Mouse (Mus musculus) hindbrain, embryonic 13.5 days (tissue): ENCODE measurements around the gene Phc3. TPM values are rescaled to one million over a fixed set of nuclear protein-coding genes. Genes with fewer than 3 reads are reported as not detected.

ENCODE experiments used
- ATAC-seq: fragments of 200-750 bp; cut with Nextera tagmentation; 2 replicates; pipeline ENCODE4 v1.8.0; 2017; ENCODE audit warnings: moderate TSS enrichment; ENCODE audit not compliant: low FRiP score
- H3K27ac ChIP-seq: fragments of 300-500 bp; sonication (generic); 2 replicates; pipeline ENCODE4 v1.5.1; 2015; ENCODE audit warnings: inconsistent platforms, mild to moderate bottlenecking, moderate library complexity
- H3K27me3 ChIP-seq: fragments of 300-500 bp; sonication (generic); 2 replicates; pipeline ENCODE4 v1.6.1; 2015; ENCODE audit warnings: mild to moderate bottlenecking, inconsistent platforms
- H3K36me3 ChIP-seq: fragments of 300-500 bp; sonication (generic); 2 replicates; pipeline ENCODE4 v1.6.1; 2015; ENCODE audit warnings: mild to moderate bottlenecking, inconsistent platforms
- H3K4me1 ChIP-seq: fragments of 300-500 bp; sonication (generic); replicated peaks from 2 replicates; pipeline ENCODE4 v1.6.1; 2015; ENCODE audit warnings: inconsistent platforms
- H3K4me2 ChIP-seq: fragments of 300-500 bp; sonication (generic); 2 replicates; pipeline ENCODE4 v1.6.1; 2015; ENCODE audit warnings: inconsistent platforms, mild to moderate bottlenecking, moderate library complexity
- H3K4me3 ChIP-seq: fragments of 300-500 bp; sonication (generic); 2 replicates; pipeline ENCODE4 v1.5.1; 2015; ENCODE audit warnings: mild to moderate bottlenecking, inconsistent platforms
- H3K9ac ChIP-seq: fragments of 300-500 bp; sonication (generic); 2 replicates; pipeline ENCODE4 v1.6.1; 2015; ENCODE audit warnings: mild to moderate bottlenecking, inconsistent platforms
- H3K9me3 ChIP-seq: fragments of 300-500 bp; sonication (generic); 2 replicates; pipeline ENCODE4 v1.6.1; 2016; ENCODE audit warnings: inconsistent platforms
- WGBS: fragments of 180-500 bp; shearing (Covaris S2); methylation state at CpG from one replicate; pipeline ENCODE4 v1.1.7; 2015; 5-methylcytosine and 5-hydroxymethylcytosine counted together
- polyA plus RNA-seq: library from polyadenylated mRNA; unstranded; fragments of >200 nt; fragmentation: Nextera tagmentation; extraction: Ambion mirVana; gene quantifications from 2 replicates; pipeline ENCODE4 v1.2.1, GENCODE M21; 2015

Gene Phc3
- polyA plus RNA-seq, 1 experiment from 2014 or later, result 8.1 TPM

- H3K9ac ChIP-seq, result no peak overlapping the region
- peaks cover 52% of the 10 kb centered on the region for H3K36me3 ChIP-seq
- no peak for ATAC-seq
- no peak overlapping the region for H3K4me2 ChIP-seq
- peaks cover 8% of the 10 kb centered on the region for H3K4me1 ChIP-seq
- 84% methylated on average over 3 of the region's 3 CpGs for WGBS
- H3K27me3 ChIP-seq, result no peaks in the 10 kb centered on the region
- H3K4me3 ChIP-seq, result no peak overlapping the region
- H3K9me3 ChIP-seq, result no peaks in the 10 kb centered on the region
- H3K27ac ChIP-seq, result no peak overlapping the region
Measured at GRCm38 (mm10) chr3:30964216-30964615, 5.0 kb downstream of the Phc3 start.

GRCm38 (mm10) chr3:30963100-30963499 lies 6.1 kb downstream of the Phc3 start:
- Histone ChIP-seq H3K4me2 (no peak overlapping the region), H3K4me1 (peaks cover 4% of the 10 kb centered on the region), H3K9ac (no peak overlapping the region), H3K27ac (no peak overlapping the region), H3K9me3 (no peaks in the 10 kb centered on the region), H3K27me3 (no peaks in the 10 kb centered on the region), H3K4me3 (no peak overlapping the region), H3K36me3 (peaks cover 64% of the 10 kb centered on the region)
- no peak for ATAC-seq
- 94% methylated on average over 4 of the region's 4 CpGs for WGBS

- H3K4me2 ChIP-seq, result no peak overlapping the region
- no peaks in the 10 kb centered on the region for H3K4me1 ChIP-seq
- H3K27me3 ChIP-seq, result no peaks in the 10 kb centered on the region
- H3K9me3 ChIP-seq, result no peaks in the 10 kb centered on the region
- 76% methylated on average over 7 of the region's 7 CpGs for WGBS
- no peak overlapping the region for H3K27ac ChIP-seq
- H3K4me3 ChIP-seq, result no peak overlapping the region
- no peak for ATAC-seq
- peaks cover 80% of the 10 kb centered on the region for H3K36me3 ChIP-seq
- H3K9ac ChIP-seq, result no peak overlapping the region
Measured at GRCm38 (mm10) chr3:30959868-30960831, 9.1 kb downstream of the Phc3 start.

GRCm38 (mm10) chr3:30958709-30959108 lies 10.5 kb downstream of the Phc3 start:
- Histone ChIP-seq H3K4me3 (no peak overlapping the region), H3K4me2 (no peak overlapping the region), H3K27me3 (no peaks in the 10 kb centered on the region), H3K36me3 (peaks cover 79% of the 10 kb centered on the region), H3K9me3 (no peaks in the 10 kb centered on the region), H3K4me1 (no peaks in the 10 kb centered on the region), H3K27ac (no peak overlapping the region), H3K9ac (no peak overlapping the region)
- 93% methylated on average over 2 of the region's 2 CpGs for WGBS
- no peak for ATAC-seq

GRCm38 (mm10) chr3:30956327-30956726 lies 12.9 kb downstream of the Phc3 start:
- no peak overlapping the region for H3K4me3 ChIP-seq
- peaks cover 81% of the 10 kb centered on the region for H3K36me3 ChIP-seq
- H3K4me2 ChIP-seq, result no peak overlapping the region
- no peak overlapping the region for H3K27ac ChIP-seq
- 96% methylated on average over 6 of the region's 6 CpGs for WGBS
- ATAC-seq, result no peak
- H3K27me3 ChIP-seq, result no peaks in the 10 kb centered on the region
- no peaks in the 10 kb centered on the region for H3K4me1 ChIP-seq
- H3K9me3 ChIP-seq, result no peaks in the 10 kb centered on the region
- no peak overlapping the region for H3K9ac ChIP-seq

GRCm38 (mm10) chr3:30952273-30953070 lies 16.7 kb downstream of the Phc3 start:
- no peak overlapping the region for H3K27ac ChIP-seq
- no peak overlapping the region for H3K4me2 ChIP-seq
- no peaks in the 10 kb centered on the region for H3K9me3 ChIP-seq
- H3K36me3 ChIP-seq, result peaks cover 70% of the 10 kb centered on the region
- H3K27me3 ChIP-seq, result no peaks in the 10 kb centered on the region
- no peaks in the 10 kb centered on the region for H3K4me1 ChIP-seq
- no peak overlapping the region for H3K9ac ChIP-seq
- ATAC-seq, result no peak
- 89% methylated on average over 12 of the region's 12 CpGs for WGBS
- no peak overlapping the region for H3K4me3 ChIP-seq

- H3K4me2 ChIP-seq, result no peak overlapping the region
- no peak for ATAC-seq
- no peak overlapping the region for H3K27ac ChIP-seq
- no peak overlapping the region for H3K9ac ChIP-seq
- no peaks in the 10 kb centered on the region for H3K9me3 ChIP-seq
- no peaks in the 10 kb centered on the region for H3K4me1 ChIP-seq
- WGBS, result 87% methylated on average over 3 of the region's 3 CpGs
- H3K36me3 ChIP-seq, result peaks cover 69% of the 10 kb centered on the region
- H3K27me3 ChIP-seq, result no peaks in the 10 kb centered on the region
- no peak overlapping the region for H3K4me3 ChIP-seq
Measured at GRCm38 (mm10) chr3:30951652-30952051, 17.6 kb downstream of the Phc3 start.

- no peak for ATAC-seq
- Histone ChIP-seq H3K4me2 (no peak overlapping the region), H3K36me3 (peaks cover 48% of the 10 kb centered on the region), H3K4me1 (no peaks in the 10 kb centered on the region), H3K4me3 (no peak overlapping the region), H3K27me3 (no peaks in the 10 kb centered on the region), H3K9ac (no peak overlapping the region), H3K9me3 (no peaks in the 10 kb centered on the region), H3K27ac (no peak overlapping the region)
Measured at GRCm38 (mm10) chr3:30934384-30934783, 34.8 kb downstream of the Phc3 start.

GRCm38 (mm10) chr3:30929828-30930227 lies 39.4 kb downstream of the Phc3 start:
- WGBS, result 49% methylated on average over 3 of the region's 3 CpGs
- Histone ChIP-seq H3K27ac (no peak overlapping the region), H3K4me3 (no peak overlapping the region), H3K4me2 (no peak overlapping the region), H3K9me3 (no peaks in the 10 kb centered on the region), H3K36me3 (peaks cover 41% of the 10 kb centered on the region), H3K9ac (no peak overlapping the region), H3K27me3 (no peaks in the 10 kb centered on the region), H3K4me1 (no peaks in the 10 kb centered on the region)
- ATAC-seq, result no peak

- no peaks in the 10 kb centered on the region for H3K27me3 ChIP-seq
- 98% methylated on average over 3 of the region's 3 CpGs for WGBS
- H3K4me3 ChIP-seq, result no peak overlapping the region
- H3K4me2 ChIP-seq, result no peak overlapping the region
- H3K9me3 ChIP-seq, result no peaks in the 10 kb centered on the region
- H3K4me1 ChIP-seq, result no peaks in the 10 kb centered on the region
- H3K9ac ChIP-seq, result no peak overlapping the region
- peaks cover 43% of the 10 kb centered on the region for H3K36me3 ChIP-seq
- ATAC-seq, result no peak
- no peak overlapping the region for H3K27ac ChIP-seq
Measured at GRCm38 (mm10) chr3:30927664-30928063, 41.6 kb downstream of the Phc3 start.

GRCm38 (mm10) chr3:30917160-30917559 lies 52.1 kb downstream of the Phc3 start:
- H3K27me3 ChIP-seq, result no peaks in the 10 kb centered on the region
- no peaks in the 10 kb centered on the region for H3K4me1 ChIP-seq
- H3K27ac ChIP-seq, result no peak overlapping the region
- no peak overlapping the region for H3K4me2 ChIP-seq
- H3K9me3 ChIP-seq, result no peaks in the 10 kb centered on the region
- H3K36me3 ChIP-seq, result peaks cover 55% of the 10 kb centered on the region
- ATAC-seq, result no peak
- no peak overlapping the region for H3K4me3 ChIP-seq
- 85% methylated on average over 4 of the region's 4 CpGs for WGBS
- no peak overlapping the region for H3K9ac ChIP-seq

GRCm38 (mm10) chr3:30904658-30905057 lies 64.6 kb downstream of the Phc3 start:
- ATAC-seq, result no peak
- no peak overlapping the region for H3K9ac ChIP-seq
- H3K4me2 ChIP-seq, result no peak overlapping the region
- H3K27me3 ChIP-seq, result no peaks in the 10 kb centered on the region
- no peaks in the 10 kb centered on the region for H3K4me1 ChIP-seq
- H3K4me3 ChIP-seq, result no peak overlapping the region
- H3K36me3 ChIP-seq, result peaks cover 46% of the 10 kb centered on the region
- WGBS, result 89% methylated on average over 1 of the region's 1 CpGs
- H3K27ac ChIP-seq, result no peak overlapping the region
- no peaks in the 10 kb centered on the region for H3K9me3 ChIP-seq
